ENCODE assay signal across 8 mouse cellular contexts in genomic region chr1:171437264-171438013, GRCm38 (mm10). TPM values are rescaled to one million over a fixed set of nuclear protein-coding genes. Genes with fewer than 3 reads are reported as not detected.
DNase-seq lines count a peak whose midpoint lies in the region; ATAC-seq and TF ChIP-seq lines count a peak whose summit lies in the region.

Gene F11r (plus strand): TSS chr1:171437535.

- DNase-seq in ES-CJ7 (ENCODE audit: low read depth, low spot score) = peak; percentile 98
- peak; percentile 94 for DNase-seq in brain, adult 2 months (ENCODE audit: low read depth, low spot score)
- peak; percentile 93 for DNase-seq in kidney, postnatal 0 days (ENCODE audit: low spot score)
- DNase-seq in lung, postnatal 4 days = peak; percentile 93 to 95
- peak; percentile 68 for DNase-seq in retina, postnatal 1 day
- DNase-seq in urinary bladder, postnatal 36 days (ENCODE audit: low spot score in 2 of 2) = peak; percentile 94 to 95

- peak within 1 kb of the TSS; percentile 84 for H3K9ac ChIP-seq in heart, embryonic 14.5 days (ENCODE audit: low read length)
- peak within 1 kb of the TSS; percentile 75 for H3K9ac ChIP-seq in kidney, postnatal 0 days (ENCODE audit: low read depth, low read length)

- no peaks in the 10 kb centered on the region for H3K36me3 ChIP-seq in heart, embryonic 14.5 days (ENCODE audit: control insufficient read depth, insufficient read depth, low read length)
- H3K36me3 ChIP-seq in kidney, postnatal 0 days (ENCODE audit: insufficient read depth, low read length) = no peaks in the 10 kb centered on the region

- H3K27ac ChIP-seq in heart, embryonic 14.5 days (replicated peaks in 1 of 2; ENCODE audit: control insufficient read depth in 1 of 2, insufficient read depth in 1 of 2, low read depth in 2 of 2, low read length in 2 of 2) = peak within 1 kb of the TSS; percentile 51 to 84
- H3K27ac ChIP-seq in kidney, postnatal 0 days = peak within 1 kb of the TSS; percentile 91

- TF ChIP-seq CTCF in kidney, postnatal 0 days (IDR thresholded peaks at IDR 0.05; ENCODE audit: low read depth) = peak; percentile 51

- H3K4me1 ChIP-seq in heart, embryonic 14.5 days (ENCODE audit: control insufficient read depth in 2 of 2, insufficient read depth in 2 of 2, low read length in 2 of 2) = peaks cover 29 to 37% of the 10 kb centered on the region in 2 experiments
- H3K4me1 ChIP-seq in kidney, postnatal 0 days (replicated peaks; ENCODE audit: insufficient read depth, low read length) = peaks cover 30% of the 10 kb centered on the region

- H3K9me3 ChIP-seq in heart, embryonic 14.5 days (ENCODE audit: control insufficient read depth, low read length) = no peaks in the 10 kb centered on the region
- H3K9me3 ChIP-seq in kidney, postnatal 0 days (replicated peaks; ENCODE audit: low read length) = no peaks in the 10 kb centered on the region

- WGBS in heart, embryonic 14.5 days = under 1% methylated on average over 46 of the region's 46 CpGs
- WGBS in kidney, postnatal 0 days = 1% methylated on average over 44 of the region's 46 CpGs

- H3K27me3 ChIP-seq in heart, embryonic 14.5 days (ENCODE audit: control insufficient read depth, insufficient read depth, low read length) = no peaks in the 10 kb centered on the region
- H3K27me3 ChIP-seq in kidney, postnatal 0 days (ENCODE audit: insufficient read depth, low read length) = no peaks in the 10 kb centered on the region

- H3K4me3 ChIP-seq in heart, embryonic 14.5 days (ENCODE audit: control insufficient read depth in 1 of 2, insufficient read depth in 1 of 2, low read depth in 1 of 2, low read length in 2 of 2) = peak within 1 kb of the TSS; percentile 75 to 81
- peak within 1 kb of the TSS; percentile 61 for H3K4me3 ChIP-seq in kidney, postnatal 0 days (replicated peaks; ENCODE audit: low read depth, low read length)

- H3K4me2 ChIP-seq in heart, embryonic 14.5 days (ENCODE audit: low read length) = peak within 1 kb of the TSS; percentile 80
- peak within 1 kb of the TSS; percentile 72 for H3K4me2 ChIP-seq in kidney, postnatal 0 days (ENCODE audit: low read length)

- peak; percentile 64 for ATAC-seq in erythroblast, adult 5-6 weeks (replicated peaks; ENCODE audit: low FRiP score, poor library complexity, severe bottlenecking)
- ATAC-seq in heart, embryonic 14.5 days (ENCODE audit: insufficient number of reproducible peaks, insufficient read depth, low FRiP score, low read depth) = peak; percentile 63
- ATAC-seq in kidney, postnatal 0 days (replicated peaks; ENCODE audit: low FRiP score, low read depth) = peak; percentile 89

RNA-seq across cellular contexts. Expression of gene F11r, which starts in this region (rescaled TPM):
- total RNA-seq in erythroblast, adult 5-6 weeks (2015; ENCODE audit: low replicate concordance) = not detected in 2 replicates
- total RNA-seq in erythroblast, adult 5-6 weeks (2017; ENCODE audit: low replicate concordance) = 0.42 TPM in 1 of 2 replicates, not detected in the other
- polyA plus RNA-seq in heart, embryonic 14.5 days (2014; fragmentation: Nextera tagmentation; extraction: Ambion mirVana) = 70.9 and 74.7 TPM in 2 replicates
- polyA plus RNA-seq in kidney, postnatal 0 days (2015; fragmentation: Nextera tagmentation; extraction: Ambion mirVana) = 93.0 and 114 TPM in 2 replicates

Comparison
In these comparisons a context has a peak if more than half of its experiments do, and no peak if none do; other contexts are left out.
1. Peak in every context shown above with its lines: DNase-seq, ATAC-seq, H3K4me3 ChIP-seq and H3K27ac ChIP-seq.
2. Peak in ATAC-seq in erythroblast, adult 5-6 weeks; RNA of the gene not detected or under 1 TPM.